ENCODE assay signal across 8 mouse cellular contexts in the genomic region with DNA sequence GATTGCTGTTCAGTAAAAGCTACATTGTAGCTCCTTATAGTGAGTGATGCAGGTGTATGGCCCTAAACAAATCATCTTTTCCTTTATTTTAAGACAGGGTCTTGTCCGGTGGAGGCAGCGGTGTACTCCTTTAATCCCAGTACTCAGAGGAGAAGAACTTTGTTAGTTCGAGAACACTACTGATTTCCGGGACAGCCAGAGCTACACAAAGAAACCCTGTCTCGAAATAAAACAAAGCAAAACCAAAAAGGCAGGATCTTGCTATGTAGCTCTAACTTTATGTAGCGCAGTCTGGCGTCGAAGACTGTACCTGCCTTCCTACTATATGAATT. TPM values are rescaled to one million over a fixed set of nuclear protein-coding genes. Genes with fewer than 3 reads are reported as not detected.
DNase-seq lines count a peak whose midpoint lies in the region; ATAC-seq and TF ChIP-seq lines count a peak whose summit lies in the region.

No protein-coding gene starts in this region.

- peaks cover 20% of the 10 kb centered on the region for H3K4me1 ChIP-seq in heart, embryonic 13.5 days
- peaks cover 2 to 4% of the 10 kb centered on the region in 2 experiments; a peak in 1 of 4 replicates for H3K4me1 ChIP-seq in ES-E14 (ENCODE audit: control insufficient read depth in 2 of 2, insufficient read depth in 2 of 2, low read length in 2 of 2, poor library complexity in 1 of 2)

- no peaks in the 10 kb centered on the region for H3K27me3 ChIP-seq in heart, embryonic 13.5 days (replicated peaks)

- peak overlapping the region; percentile 88 for H3K4me2 ChIP-seq in heart, embryonic 13.5 days

- H3K4me3 ChIP-seq in heart, embryonic 13.5 days: peak overlapping the region; percentile 79
- peak overlapping the region; percentile 63 to 66 for H3K4me3 ChIP-seq in ES-E14 (ENCODE audit: insufficient read depth in 1 of 2, low read depth in 1 of 2, low read length in 2 of 2, poor library complexity in 1 of 2, severe bottlenecking in 1 of 2)

- 29% methylated on average over 8 of the region's 8 CpGs for WGBS in heart, embryonic 13.5 days

- peaks cover 3% of the 10 kb centered on the region; the same call in 1 of the 2 replicates for H3K36me3 ChIP-seq in heart, embryonic 13.5 days
- no peaks in the 10 kb centered on the region; the same call in 1 of the 2 replicates for H3K36me3 ChIP-seq in ES-E14 (ENCODE audit: control insufficient read depth, insufficient read depth, low read length, poor library complexity, severe bottlenecking)

- no peak for ATAC-seq in heart, embryonic 13.5 days (ENCODE audit: extremely low read depth, insufficient number of reproducible peaks, low FRiP score, low TSS enrichment)
- ATAC-seq in granulocyte monocyte progenitor cell, adult 5-6 weeks (replicated peaks; ENCODE audit: poor library complexity, severe bottlenecking): 0 out of 2 replicates have a peak, but pooled peaks have one; percentile 2
- ATAC-seq in megakaryocyte-erythroid progenitor cell, adult 5-6 weeks (replicated peaks; ENCODE audit: low FRiP score, low TSS enrichment, poor library complexity, severe bottlenecking): peak; percentile 43

- H3K9ac ChIP-seq in heart, embryonic 13.5 days: peak overlapping the region; percentile 76
- H3K9ac ChIP-seq in ES-E14 (ENCODE audit: insufficient read depth, low read depth, low read length, poor library complexity, severe bottlenecking): peak overlapping the region; percentile 64; the same call in 1 of the 2 replicates

- H3K27ac ChIP-seq in heart, embryonic 13.5 days (replicated peaks): peak overlapping the region; percentile 51
- H3K27ac ChIP-seq in ES-E14 (ENCODE audit: insufficient read depth, low read depth, low read length, poor library complexity, severe bottlenecking): no peak overlapping the region

- H3K9me3 ChIP-seq in heart, embryonic 13.5 days: no peaks in the 10 kb centered on the region
- H3K9me3 ChIP-seq in ES-E14 (ENCODE audit: control insufficient read depth, insufficient read depth, low read depth, low read length): no peaks in the 10 kb centered on the region

- DNase-seq in heart, adult 8-10 months (ENCODE audit: low spot score): no peak
- no peak for DNase-seq in ES-E14 (ENCODE audit: low read depth, low spot score)
- DNase-seq in frontal cortex, postnatal 25 days (ENCODE audit: low spot score in 2 of 2): no peak
- DNase-seq in spleen, postnatal 10 days (ENCODE audit: low spot score in 2 of 2): no peak
- no peak for DNase-seq in thymus, adult 18-20 months

- in situ Hi-C loops in ES-E14 (cut with MboI; ENCODE audit: low sequenced_read_pairs in 2 of 2, unreplicated experiment in 2 of 2): no loop called here

TF ChIP-seq in ES-E14, 5 proteins besides CTCF, POLR2A, EP300 and RAD21:
- no peak for TF ChIP-seq HCFC1 (IDR thresholded peaks at IDR 0.05; ENCODE audit: borderline replicate concordance, insufficient read depth, low read length)
- TF ChIP-seq ZC3H11A (IDR thresholded peaks at IDR 0.05; ENCODE audit: borderline replicate concordance, low read depth, low read length): no peak
- TF ChIP-seq CHD2 (IDR thresholded peaks at IDR 0.05; ENCODE audit: low read depth, low read length): no peak
- TF ChIP-seq MAFK (IDR thresholded peaks at IDR 0.05; ENCODE audit: insufficient read depth, low read depth, low read length): no peak
- no peak for TF ChIP-seq ZNF384 (IDR thresholded peaks at IDR 0.05; ENCODE audit: low read depth, low read length)

RNA-seq across cellular contexts. Expression of a gene that starts 0.4 kb away (rescaled TPM):
- 9.1 and 10.3 TPM in 2 replicates for polyA plus RNA-seq in heart, embryonic 13.5 days (2015; fragmentation: Nextera tagmentation; extraction: Ambion mirVana)
- total RNA-seq in heart, adult 8-10 months (2022): 1 to 10 TPM; 4.4 to 6.7 (median 4.6) TPM
- 53.9 and 55.8 TPM in 2 replicates for total RNA-seq in ES-E14 (2012; rRNA removed)
- 22.5 and 23.3 TPM in 2 replicates for total RNA-seq in granulocyte monocyte progenitor cell, adult 5-6 weeks (2014; fragmentation: Nextera tagmentation)
- 28.9 and 32.2 TPM in 2 replicates for total RNA-seq in granulocyte monocyte progenitor cell, adult 5-6 weeks (2017)
- total RNA-seq in megakaryocyte-erythroid progenitor cell, adult 5-6 weeks (2014; fragmentation: Nextera tagmentation): 29.5 and 37.0 TPM in 2 replicates
- total RNA-seq in megakaryocyte-erythroid progenitor cell, adult 5-6 weeks (2017): 34.7 and 35.2 TPM in 2 replicates

RNA-seq across cellular contexts. Expression of a gene that starts 36.8 kb away (rescaled TPM):
- polyA plus RNA-seq in heart, embryonic 13.5 days (2015; fragmentation: Nextera tagmentation; extraction: Ambion mirVana): 46.5 and 50.0 TPM in 2 replicates
- 10 to 100 TPM; 54.5 to 58.4 (median 57.6) TPM for total RNA-seq in heart, adult 8-10 months (2022)
- 14.0 and 22.8 TPM in 2 replicates for total RNA-seq in ES-E14 (2012; rRNA removed)
- total RNA-seq in granulocyte monocyte progenitor cell, adult 5-6 weeks (2014; fragmentation: Nextera tagmentation): 11.2 and 16.4 TPM in 2 replicates
- total RNA-seq in granulocyte monocyte progenitor cell, adult 5-6 weeks (2017): 9.5 and 11.8 TPM in 2 replicates
- total RNA-seq in megakaryocyte-erythroid progenitor cell, adult 5-6 weeks (2014; fragmentation: Nextera tagmentation): 26.8 and 36.0 TPM in 2 replicates
- 6.0 and 11.4 TPM in 2 replicates for total RNA-seq in megakaryocyte-erythroid progenitor cell, adult 5-6 weeks (2017)

RNA-seq across cellular contexts. Expression of a gene that starts 54.1 kb away (rescaled TPM):
- polyA plus RNA-seq in heart, embryonic 13.5 days (2015; fragmentation: Nextera tagmentation; extraction: Ambion mirVana): 0.11 TPM in 1 of 2 replicates, not detected in the other
- not detected for total RNA-seq in heart, adult 8-10 months (2022)
- total RNA-seq in ES-E14 (2012; rRNA removed): 0.21 and 0.31 TPM in 2 replicates
- total RNA-seq in granulocyte monocyte progenitor cell, adult 5-6 weeks (2014; fragmentation: Nextera tagmentation): not detected in 2 replicates
- total RNA-seq in granulocyte monocyte progenitor cell, adult 5-6 weeks (2017): not detected in 2 replicates
- total RNA-seq in megakaryocyte-erythroid progenitor cell, adult 5-6 weeks (2014; fragmentation: Nextera tagmentation): not detected in 2 replicates
- not detected in 2 replicates for total RNA-seq in megakaryocyte-erythroid progenitor cell, adult 5-6 weeks (2017)

RNA-seq across cellular contexts. Expression of a gene that starts 57.6 kb away (rescaled TPM):
- 66.8 and 68.5 TPM in 2 replicates for polyA plus RNA-seq in heart, embryonic 13.5 days (2015; fragmentation: Nextera tagmentation; extraction: Ambion mirVana)
- 100 to 1,000 TPM; 111 to 155 (median 132) TPM for total RNA-seq in heart, adult 8-10 months (2022)
- total RNA-seq in ES-E14 (2012; rRNA removed): 51.9 and 106 TPM in 2 replicates
- 51.6 and 63.3 TPM in 2 replicates for total RNA-seq in granulocyte monocyte progenitor cell, adult 5-6 weeks (2014; fragmentation: Nextera tagmentation)
- 73.6 and 73.7 TPM in 2 replicates for total RNA-seq in granulocyte monocyte progenitor cell, adult 5-6 weeks (2017)
- total RNA-seq in megakaryocyte-erythroid progenitor cell, adult 5-6 weeks (2014; fragmentation: Nextera tagmentation): 60.3 and 71.1 TPM in 2 replicates
- 80.0 and 80.6 TPM in 2 replicates for total RNA-seq in megakaryocyte-erythroid progenitor cell, adult 5-6 weeks (2017)
